In genomic region chr8:106924904-106925349, GRCm38 (mm10) we compare ENCODE assay signal across 10 mouse cellular contexts. TPM values are rescaled to one million over a fixed set of nuclear protein-coding genes. Genes with fewer than 3 reads are reported as not detected.
A peak's percentile ranks its signal among the peaks of the same experiment; 100 is the strongest.
DNase-seq lines count a peak whose midpoint lies in the region; ATAC-seq and TF ChIP-seq lines count a peak whose summit lies in the region.
"Had no signal": no experiment of that assay in that cellular context is flagged by ENCODE, and none has a peak within 500 bp of the region (broad histone marks: within the 10 kb centered on the region; RNA-seq: fewer than 3 reads in every experiment).

No protein-coding gene starts in this region.

- no peaks in the 10 kb centered on the region for H3K27me3 ChIP-seq in E14TG2a.4 (ENCODE audit: insufficient read depth, low read length)
- no peaks in the 10 kb centered on the region for H3K27me3 ChIP-seq in hindbrain, embryonic 14.5 days (ENCODE audit: control insufficient read depth, insufficient read depth, low read length)
- H3K27me3 ChIP-seq: limb, embryonic 13.5 days had no signal

- H3K9ac ChIP-seq in hindbrain, embryonic 14.5 days = no peak overlapping the region
- H3K9ac ChIP-seq: limb, embryonic 13.5 days had no signal

- peak; percentile 38 for DNase-seq in layer of hippocampus, adult 11-12 months (ENCODE audit: low spot score)
- DNase-seq in layer of hippocampus, postnatal 10 days (ENCODE audit: low spot score in 2 of 2) = no peak
- DNase-seq in NIH3T3 (ENCODE audit: low read depth) = peak; percentile 73
- peak; percentile 20 to 42 for DNase-seq in heart, postnatal 14 days
- DNase-seq in hindbrain, embryonic 14.5 days (ENCODE audit: low spot score) = no peak
- no peak for DNase-seq in neural tube, embryonic 10.5 days (ENCODE audit: extremely low spot score, low spot score)
- no peak for DNase-seq in thymus, postnatal 14 days
- DNase-seq: kidney, adult 8-10 months had no signal

- H3K27ac ChIP-seq in hindbrain, embryonic 14.5 days = no peak overlapping the region
- H3K27ac ChIP-seq: limb, embryonic 13.5 days had no signal

- WGBS in hindbrain, embryonic 14.5 days = 86% methylated on average over 8 of the region's 8 CpGs

- peaks cover 56% of the 10 kb centered on the region for H3K4me1 ChIP-seq in E14TG2a.4 (replicated peaks; ENCODE audit: low read depth, low read length)
- H3K4me1 ChIP-seq in hindbrain, embryonic 14.5 days (replicated peaks; ENCODE audit: control insufficient read depth, insufficient read depth, low read length) = no peaks in the 10 kb centered on the region

- intact Hi-C loops in heart, postnatal 14 days (cut with DNase I) = no loop called here

- H3K9me3 ChIP-seq in E14TG2a.4 (ENCODE audit: low read length) = no peaks in the 10 kb centered on the region
- H3K9me3 ChIP-seq in hindbrain, embryonic 14.5 days (ENCODE audit: control insufficient read depth, low read length) = no peaks in the 10 kb centered on the region
- H3K9me3 ChIP-seq: limb, embryonic 13.5 days had no signal

- H3K36me3 ChIP-seq in E14TG2a.4 (ENCODE audit: insufficient read depth, low read length) = peaks cover 36% of the 10 kb centered on the region
- peaks cover 33% of the 10 kb centered on the region for H3K36me3 ChIP-seq in hindbrain, embryonic 14.5 days (replicated peaks; ENCODE audit: control insufficient read depth, insufficient read depth)

- H3K4me3 ChIP-seq in E14TG2a.4 (replicated peaks; ENCODE audit: low read length) = peak overlapping the region; percentile 2; the same call in 1 of the 2 replicates
- no peak overlapping the region for H3K4me3 ChIP-seq in hindbrain, embryonic 14.5 days (replicated peaks; ENCODE audit: low read length)
- H3K4me3 ChIP-seq: limb, embryonic 13.5 days had no signal

- no peak for ATAC-seq in hindbrain, embryonic 14.5 days (ENCODE audit: low FRiP score)

- no peak for TF ChIP-seq CTCF in E14TG2a.4 (conservative IDR thresholded peaks at IDR 0.05; ENCODE audit: low read length)

- no peak overlapping the region for H3K4me2 ChIP-seq in hindbrain, embryonic 14.5 days (replicated peaks)
- H3K4me2 ChIP-seq: limb, embryonic 13.5 days had no signal

RNA-seq across cellular contexts. Expression of gene Sntb2, which starts 10.6 kb away (rescaled TPM):
- total RNA-seq in layer of hippocampus, postnatal 10 days (2021) = 1 to 10 TPM; 7.4 to 8.7 TPM
- 10 to 100 TPM; 19.9 to 21.0 TPM for total RNA-seq in heart, postnatal 14 days (2021)
- 6.3 and 7.3 TPM in 2 replicates for polyA plus RNA-seq in hindbrain, embryonic 14.5 days (2014; fragmentation: Nextera tagmentation; extraction: Ambion mirVana)

RNA-seq across cellular contexts. Expression of gene Utp4, which starts 31.5 kb away (rescaled TPM):
- 10 to 100 TPM; 27.5 to 31.6 TPM for total RNA-seq in layer of hippocampus, postnatal 10 days (2021)
- total RNA-seq in heart, postnatal 14 days (2021) = 10 to 100 TPM; 19.2 to 23.0 TPM
- polyA plus RNA-seq in hindbrain, embryonic 14.5 days (2014; fragmentation: Nextera tagmentation; extraction: Ambion mirVana) = 39.6 and 46.6 TPM in 2 replicates

RNA-seq across cellular contexts. Expression of gene Has3, which starts 54.9 kb away (rescaled TPM):
- 1 to 10 TPM; 5.3 to 5.5 TPM for total RNA-seq in layer of hippocampus, postnatal 10 days (2021)
- 1 to 10 TPM; 1.2 to 1.9 TPM for total RNA-seq in heart, postnatal 14 days (2021)
- 1.2 and 1.7 TPM in 2 replicates for polyA plus RNA-seq in hindbrain, embryonic 14.5 days (2014; fragmentation: Nextera tagmentation; extraction: Ambion mirVana)

Comparison
In these comparisons a context has a peak if more than half of its experiments do, and no peak if none do; other contexts are left out.
1. DNase-seq: peak in layer of hippocampus, adult 11-12 months (single experiment), NIH3T3 (single experiment) and heart, postnatal 14 days (2 of 2); none in layer of hippocampus, postnatal 10 days (0 of 2), hindbrain, embryonic 14.5 days (single experiment), neural tube, embryonic 10.5 days (single experiment) and thymus, postnatal 14 days (single experiment).